Mouse (Mus musculus) cerebellum, adult 9-10 months (tissue): Measurements from ENCODE around the gene Zfp593.
"Not testable (repeated sequence)": the region's sequence is repeated elsewhere in the genome, so short reads cannot be mapped to it uniquely, and the experiment has no call there.

Source experiments
- DNase-seq: peaks from one replicate; pipeline ENCODE4 v3.0.0; 2022

Gene Zfp593

GRCm38 (mm10) chr4:134245148-134245843 is at the start of gene Zfp593:
Gene Zfp593, minus strand, starts transcription at chr4:134245592.
- peak; percentile 95 for DNase-seq

DNA sequence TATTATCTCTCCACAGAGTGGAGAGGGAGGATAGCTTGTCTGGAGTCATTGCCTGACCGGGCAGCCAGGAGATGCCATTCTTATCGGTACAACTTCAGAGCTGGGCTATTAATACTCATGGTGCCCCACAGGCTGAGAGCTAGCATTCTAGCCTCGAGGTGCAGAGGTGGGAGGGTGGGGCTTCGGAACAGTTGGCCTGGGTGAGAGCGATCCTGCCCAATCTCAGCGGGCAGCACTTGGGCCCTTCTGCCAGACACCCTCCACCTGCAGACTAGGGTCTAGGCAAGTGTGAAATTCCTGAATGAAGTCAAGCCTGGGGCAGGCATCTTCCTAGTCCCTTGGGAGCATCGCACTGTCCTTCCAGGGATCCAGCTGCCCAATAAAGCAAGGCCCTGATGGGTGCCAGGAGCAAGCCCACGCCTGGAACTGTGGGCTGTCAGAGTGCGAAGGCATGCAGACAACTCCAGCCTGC is 48.3 kb upstream of the Zfp593 start:
- DNase-seq = no peak

- no peak for DNase-seq
Measured at GRCm38 (mm10) chr4:134293061-134293691, 47.8 kb upstream of the Zfp593 start.

DNA sequence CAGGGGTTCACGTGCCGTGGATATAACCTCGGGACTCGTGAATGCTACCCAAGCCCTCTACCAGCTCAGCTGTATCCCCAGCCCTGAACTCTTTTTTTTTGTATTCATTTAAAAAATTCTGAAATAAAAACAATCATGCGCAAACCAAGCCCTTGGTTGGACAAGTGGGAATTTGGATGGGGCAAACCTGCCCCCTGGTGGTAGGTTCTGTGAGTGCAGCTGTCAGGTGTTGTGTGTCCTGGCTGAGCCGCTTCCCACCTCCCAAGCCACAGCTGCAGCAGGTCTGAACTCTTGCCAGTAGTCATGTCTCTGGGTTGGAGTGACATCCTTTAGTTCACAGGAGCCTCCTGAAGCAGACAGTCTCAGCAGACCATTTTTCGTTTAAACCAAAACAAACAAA is 46.7 kb upstream of the Zfp593 start:
- DNase-seq = peak; percentile 62

- DNase-seq = peak; percentile 24
Measured at GRCm38 (mm10) chr4:134288397-134289256, 43.2 kb upstream of the Zfp593 start.

- DNase-seq = peak; percentile 79
Measured at GRCm38 (mm10) chr4:134287575-134288025, 42.2 kb upstream of the Zfp593 start, which contains the start of gene Pdik1l. Gene Pdik1l, minus strand, starts transcription at chr4:134287895.

DNA sequence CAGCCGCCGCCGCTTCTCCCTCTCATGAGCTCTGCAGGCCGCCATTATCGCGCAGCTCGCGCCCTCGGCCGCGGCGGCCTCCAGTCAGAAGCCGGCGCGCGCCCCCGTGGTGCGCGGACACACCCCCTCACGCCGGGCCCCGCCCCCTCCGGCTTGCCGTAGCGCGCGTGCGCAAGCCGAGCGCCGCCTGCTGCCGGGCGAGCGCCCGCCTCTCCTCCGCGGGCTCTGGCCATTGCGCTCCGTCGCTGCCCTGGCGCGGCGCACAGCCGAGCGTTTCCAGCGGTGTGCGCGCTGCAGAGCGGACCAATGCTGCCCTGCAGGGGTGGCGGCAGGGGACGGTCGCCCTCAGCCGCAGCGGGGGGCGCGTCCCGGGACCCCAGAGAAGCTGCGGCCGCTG is 41.8 kb upstream of the Zfp593 start:
- DNase-seq = peak; percentile 95

DNA sequence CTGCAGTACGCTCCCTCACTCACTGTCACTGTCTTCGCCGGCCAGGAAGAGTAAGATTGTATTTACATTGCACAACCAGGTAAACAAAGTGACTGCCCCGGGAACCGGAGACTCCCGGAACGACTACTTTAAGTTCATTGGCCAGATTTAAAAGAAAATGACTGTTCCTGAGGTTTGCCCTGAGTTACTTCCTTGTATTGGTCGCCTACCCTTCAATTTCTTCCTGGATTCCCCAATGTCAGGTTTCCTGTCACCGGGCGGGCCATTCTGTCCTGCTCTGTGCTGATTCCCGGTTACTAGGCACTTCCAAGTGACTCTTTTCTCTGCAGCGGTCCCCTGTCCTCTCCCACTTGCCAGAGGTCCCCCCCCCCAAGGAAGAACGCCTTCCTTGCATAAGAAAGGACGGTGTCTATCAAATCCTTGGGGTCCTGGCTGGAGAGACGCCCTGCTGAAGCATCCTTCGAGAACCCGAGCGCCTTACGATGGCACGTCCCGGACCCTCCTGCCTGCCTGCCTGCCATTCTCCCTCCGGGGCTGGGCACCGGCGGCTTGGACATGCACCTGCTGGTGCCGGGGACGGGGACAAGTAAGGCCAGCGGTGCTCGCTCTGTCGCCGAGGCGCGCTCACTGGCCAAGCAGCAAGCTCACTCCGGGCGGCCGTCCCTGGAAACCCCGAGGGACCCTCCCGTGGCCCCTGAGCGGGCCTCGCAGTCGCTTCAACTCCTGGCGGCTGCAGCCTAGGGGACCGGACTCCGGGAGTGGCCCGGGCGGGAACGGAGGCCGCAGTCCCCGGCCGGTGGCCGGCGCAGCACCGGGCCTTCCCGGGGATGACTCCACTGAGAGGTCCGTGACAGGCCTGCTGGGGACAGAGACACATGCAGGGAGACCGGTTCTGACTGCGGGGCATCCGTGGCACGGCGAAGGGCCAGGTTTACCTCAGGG is 41.1 kb upstream of the Zfp593 start:
- DNase-seq = no peak

- peak; percentile 24 for DNase-seq
Measured at GRCm38 (mm10) chr4:134284942-134285341, 39.5 kb upstream of the Zfp593 start.

GRCm38 (mm10) chr4:134273417-134274345 is 28.3 kb upstream of the Zfp593 start:
- no peak for DNase-seq

DNA sequence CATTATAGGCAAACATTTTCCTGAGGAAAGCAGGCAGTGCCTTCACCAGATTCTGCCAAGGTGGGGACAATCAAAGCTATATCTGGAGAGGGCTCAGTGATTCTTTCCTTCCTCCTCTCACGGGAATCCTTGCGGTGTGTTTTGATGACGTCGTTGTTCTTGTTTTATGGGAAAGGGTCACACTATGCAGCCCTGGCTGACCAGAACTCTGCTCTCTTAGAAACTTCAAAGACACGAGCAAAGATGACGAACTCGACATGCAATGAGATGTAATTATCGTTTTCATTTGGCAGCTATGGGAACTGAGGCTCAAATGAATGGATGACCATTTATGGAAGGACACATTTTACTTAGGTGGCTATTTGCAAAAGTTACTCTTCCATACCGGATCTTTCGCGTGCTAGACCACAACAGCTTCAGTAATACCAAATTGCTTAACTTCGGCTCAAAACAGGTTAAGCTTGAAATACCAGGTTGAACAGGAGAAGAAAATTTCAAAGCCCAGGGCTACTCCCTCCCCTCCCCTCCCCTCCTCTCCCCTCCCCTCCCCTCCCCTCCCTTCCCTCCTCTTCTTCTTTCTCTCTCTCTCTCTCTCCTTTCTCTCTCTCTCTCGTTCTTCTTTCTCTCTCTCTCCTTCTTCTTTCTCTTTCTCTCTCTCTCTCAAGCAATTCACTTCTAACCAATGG is 27.5 kb upstream of the Zfp593 start:
- no peak for DNase-seq

- no peak for DNase-seq
Measured at GRCm38 (mm10) chr4:134271979-134272378, 26.6 kb upstream of the Zfp593 start.

DNA sequence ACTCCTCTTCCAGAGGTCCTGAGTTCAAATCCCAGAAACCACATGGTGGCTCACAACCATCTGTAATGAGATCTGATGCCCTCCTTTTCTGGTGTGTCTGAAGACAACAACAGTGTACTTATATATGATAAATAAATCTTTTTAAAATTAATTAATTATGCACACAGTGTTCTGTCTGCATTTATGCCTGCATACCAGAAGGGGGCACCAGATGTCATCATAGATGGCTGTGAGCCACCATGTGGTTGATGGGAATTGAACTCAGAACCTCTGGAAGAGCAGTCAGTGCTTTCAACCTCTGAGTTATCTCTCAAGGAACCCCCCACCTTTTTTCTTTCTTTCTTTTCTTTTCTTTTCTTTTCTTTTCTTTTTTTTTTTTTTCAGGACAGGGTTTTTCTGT is 24.2 kb upstream of the Zfp593 start:
- DNase-seq = not testable (repeated sequence)

DNA sequence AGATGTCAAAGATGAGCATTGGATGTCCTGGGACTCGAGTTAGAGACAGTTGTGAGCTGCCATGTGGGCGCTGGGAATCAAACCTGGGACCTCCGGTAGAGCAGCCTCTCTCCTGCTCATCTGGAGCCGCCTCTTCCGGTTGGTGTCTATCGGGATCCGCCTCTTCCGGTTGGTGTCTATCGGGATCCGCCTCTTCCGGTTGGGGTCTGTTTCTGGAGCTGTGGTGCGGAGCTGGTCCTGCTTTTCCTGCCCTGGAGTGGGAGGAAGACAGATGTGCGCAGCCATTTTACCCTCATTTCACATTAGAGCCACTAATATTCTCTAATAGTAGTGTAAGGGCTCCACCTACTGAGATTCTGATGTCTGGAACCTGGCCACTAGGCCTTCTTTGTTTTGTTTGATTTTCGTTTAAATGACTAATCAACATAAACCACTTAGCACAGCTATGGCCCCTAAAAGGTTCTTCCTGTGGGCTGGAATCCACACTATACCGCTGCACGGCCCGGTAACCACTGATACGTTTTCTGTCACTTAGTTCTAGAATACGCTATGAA is 22.8 kb upstream of the Zfp593 start:
- DNase-seq = no peak

DNA sequence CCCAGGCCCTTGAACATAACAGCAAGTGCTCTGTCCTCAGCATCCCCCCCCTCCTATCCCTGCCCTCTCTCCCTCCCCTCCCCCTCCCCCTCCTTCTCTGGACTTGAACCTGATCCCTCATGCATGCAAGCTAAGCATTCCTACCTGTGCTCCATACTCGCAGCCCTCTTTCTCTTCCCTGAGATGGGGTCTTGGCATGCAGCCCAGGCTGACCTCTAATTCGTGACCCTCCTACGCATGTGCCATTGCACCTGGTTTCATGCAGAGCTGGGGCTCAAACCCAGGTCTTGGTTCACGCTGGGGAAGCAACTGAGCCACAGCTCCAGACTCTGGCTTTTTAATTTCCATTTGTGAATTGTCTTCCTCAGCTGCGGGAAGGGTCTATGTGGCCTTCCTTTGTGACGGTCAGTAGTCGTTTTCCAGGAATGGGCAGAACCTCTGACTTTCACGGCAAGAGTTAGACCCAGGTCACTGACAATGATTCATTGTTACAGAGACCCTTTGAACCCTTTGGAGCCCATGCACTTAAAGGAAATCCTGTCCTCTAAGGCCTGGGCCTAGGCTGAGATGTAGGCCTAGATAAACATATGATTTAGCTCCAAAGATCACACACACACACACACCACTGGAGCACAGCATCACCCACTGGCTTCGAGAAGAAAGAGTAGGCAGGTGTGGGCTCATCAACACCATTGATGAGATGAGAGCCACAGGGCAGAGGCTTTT is 20.6 kb upstream of the Zfp593 start:
- no peak for DNase-seq

DNA sequence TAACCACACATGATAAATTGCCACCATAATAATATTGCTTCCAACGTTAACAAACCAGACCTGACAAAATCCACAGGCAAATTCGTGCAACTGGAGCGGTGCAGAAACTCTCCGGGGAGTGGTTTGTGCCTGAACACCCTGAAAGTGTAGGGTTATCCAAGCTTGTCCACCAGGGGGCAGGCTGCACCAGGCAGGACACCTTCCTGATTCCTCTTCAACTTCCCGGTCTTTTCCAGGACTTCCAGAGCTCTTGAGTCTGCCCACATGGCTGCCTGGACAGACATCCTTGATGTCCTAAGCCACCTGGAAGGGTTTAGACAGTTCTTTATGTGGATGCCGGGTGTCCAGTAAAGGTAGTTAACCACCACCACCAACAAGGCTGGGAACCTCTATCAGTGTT is 17.8 kb upstream of the Zfp593 start:
- peak; percentile 22 for DNase-seq

DNA sequence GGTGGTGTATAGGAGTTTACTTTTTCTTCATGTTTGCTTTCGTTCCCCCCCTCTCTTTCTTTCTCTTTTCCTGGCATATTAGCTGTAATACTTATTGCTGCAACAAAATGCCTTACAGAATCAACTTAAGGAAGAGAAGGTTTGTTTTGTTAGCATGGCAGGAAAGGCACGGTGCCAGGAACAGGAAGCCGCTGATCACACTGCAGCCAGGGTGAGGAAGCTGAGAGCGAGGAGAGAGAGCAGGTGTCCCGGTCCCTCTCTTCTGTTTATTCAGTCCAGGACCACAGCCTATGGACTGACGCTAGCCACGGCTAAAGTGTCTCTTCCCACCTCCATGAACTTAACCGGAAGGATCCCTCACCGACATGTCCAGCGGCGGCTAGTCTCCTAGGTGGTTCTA is 13.0 kb upstream of the Zfp593 start:
- DNase-seq = no peak

DNA sequence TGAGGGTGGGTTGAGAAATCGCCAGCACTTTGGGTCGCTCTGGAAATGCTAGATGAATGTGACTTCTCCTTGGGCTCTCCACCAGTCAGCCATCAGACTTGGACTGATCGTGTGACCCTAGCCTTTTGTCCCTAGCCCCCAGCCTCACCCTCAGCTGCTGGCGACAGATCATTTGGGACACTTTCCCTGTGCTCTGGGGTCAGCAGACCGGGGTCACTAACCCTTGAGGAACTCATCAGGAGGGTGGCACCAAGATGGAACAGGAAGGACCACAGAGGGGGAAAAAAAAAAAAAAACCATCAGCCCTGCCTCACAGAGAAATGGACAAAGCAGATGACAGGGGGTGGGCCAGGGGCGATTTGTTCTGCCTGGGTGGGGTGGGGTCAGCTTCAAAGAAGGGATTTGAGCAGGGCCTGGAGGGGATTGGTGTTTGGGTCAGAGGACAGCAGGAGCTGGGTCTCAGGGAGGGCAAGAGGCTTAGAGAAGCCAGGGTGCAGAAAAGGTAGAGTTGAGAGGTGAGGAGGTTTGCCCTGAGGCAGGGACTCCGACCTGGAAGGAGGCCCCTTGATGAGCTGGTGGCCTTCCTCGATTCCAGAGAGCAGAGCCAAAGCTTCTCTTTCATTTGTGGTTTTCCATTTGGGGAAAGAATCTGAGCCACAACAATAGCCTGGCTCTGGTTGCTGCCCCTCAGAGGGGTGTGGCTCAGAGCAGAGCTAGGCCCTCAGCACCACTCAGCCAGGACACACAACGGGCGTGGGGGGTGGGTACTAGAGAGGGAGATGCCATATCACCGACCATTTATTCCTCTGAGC is 12.0 kb upstream of the Zfp593 start:
- no peak for DNase-seq
